Mouse (Mus musculus) 416B (cell line): Measurements from ENCODE around the gene Hspb6.
A peak's percentile ranks its signal among the peaks of the same experiment; 100 is the strongest.

Source experiments
- DNase-seq: peaks from one replicate; pipeline ENCODE4 v3.0.0; 2011; ENCODE audit warnings: low read depth

Gene Hspb6

GRCm38 (mm10) chr7:30553021-30553589 is 1.1 kb downstream of the Hspb6 start:
- peak; percentile 38 for DNase-seq

DNA sequence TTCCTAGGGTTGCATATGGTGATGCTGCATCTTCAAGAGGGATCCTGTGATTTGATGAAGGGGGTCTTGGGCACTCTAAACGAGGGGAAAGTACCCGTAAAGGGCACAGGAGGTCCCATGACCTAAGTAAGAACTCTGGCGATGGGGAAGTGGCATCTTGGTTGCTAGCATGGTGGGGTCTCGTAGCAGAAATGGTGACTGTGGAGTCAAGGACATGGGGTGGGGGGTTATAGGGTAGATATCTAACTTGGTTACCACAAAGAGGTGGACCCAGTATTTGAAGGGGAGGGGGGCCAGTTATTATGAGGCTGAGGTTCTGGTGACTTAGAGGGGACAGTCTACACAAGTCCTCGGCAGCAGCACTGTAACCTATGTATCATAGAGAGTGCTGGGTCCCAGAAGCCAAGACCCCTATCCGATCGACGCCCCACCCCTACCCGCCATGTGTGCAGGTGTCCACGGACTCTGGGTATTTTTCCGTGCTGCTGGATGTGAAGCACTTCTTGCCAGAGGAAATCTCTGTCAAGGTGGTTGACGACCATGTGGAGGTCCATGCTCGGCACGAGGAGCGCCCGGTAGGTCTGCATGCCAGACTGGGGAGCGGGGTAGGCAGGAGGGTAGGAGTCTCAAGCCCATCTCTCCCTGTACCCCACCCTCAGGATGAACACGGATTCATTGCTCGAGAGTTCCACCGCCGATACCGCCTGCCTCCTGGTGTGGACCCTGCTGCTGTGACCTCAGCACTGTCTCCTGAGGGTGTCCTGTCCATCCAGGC is 2.0 kb downstream of the Hspb6 start:
- DNase-seq: no peak

DNA sequence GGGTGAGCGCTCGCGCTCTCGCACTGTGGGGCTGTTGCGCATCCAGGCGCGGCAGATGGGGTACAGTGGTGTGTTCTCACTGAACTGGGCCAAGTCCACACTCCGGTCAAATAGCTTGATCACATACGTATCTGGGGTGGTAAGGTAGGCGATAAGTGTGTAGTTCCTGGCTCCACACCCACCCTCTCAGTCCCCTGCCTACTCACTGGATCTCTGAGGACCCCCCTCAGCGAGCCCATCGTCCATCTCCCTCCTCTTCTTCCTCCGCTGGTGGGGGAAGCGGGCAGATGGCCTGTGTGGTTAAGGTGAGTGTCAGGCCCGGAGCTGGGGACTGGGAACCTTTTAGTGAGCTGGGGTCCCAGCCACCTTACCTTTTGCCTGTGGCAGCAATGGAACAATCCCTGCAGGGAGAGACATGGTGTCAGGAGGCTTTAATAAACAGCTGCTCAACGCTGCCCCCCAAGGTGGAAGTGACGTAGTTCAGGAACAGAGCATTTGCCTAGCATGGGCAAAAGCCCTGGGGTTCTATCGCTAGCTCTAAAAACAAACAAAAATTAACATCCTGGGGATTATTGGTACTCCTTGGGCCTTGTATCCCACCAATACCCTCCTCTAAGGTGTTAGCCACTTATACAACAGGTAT is 5.0 kb downstream of the Hspb6 start:
- peak; percentile 46 for DNase-seq

GRCm38 (mm10) chr7:30557901-30558514 is 6.0 kb downstream of the Hspb6 start:
- DNase-seq: no peak

DNA sequence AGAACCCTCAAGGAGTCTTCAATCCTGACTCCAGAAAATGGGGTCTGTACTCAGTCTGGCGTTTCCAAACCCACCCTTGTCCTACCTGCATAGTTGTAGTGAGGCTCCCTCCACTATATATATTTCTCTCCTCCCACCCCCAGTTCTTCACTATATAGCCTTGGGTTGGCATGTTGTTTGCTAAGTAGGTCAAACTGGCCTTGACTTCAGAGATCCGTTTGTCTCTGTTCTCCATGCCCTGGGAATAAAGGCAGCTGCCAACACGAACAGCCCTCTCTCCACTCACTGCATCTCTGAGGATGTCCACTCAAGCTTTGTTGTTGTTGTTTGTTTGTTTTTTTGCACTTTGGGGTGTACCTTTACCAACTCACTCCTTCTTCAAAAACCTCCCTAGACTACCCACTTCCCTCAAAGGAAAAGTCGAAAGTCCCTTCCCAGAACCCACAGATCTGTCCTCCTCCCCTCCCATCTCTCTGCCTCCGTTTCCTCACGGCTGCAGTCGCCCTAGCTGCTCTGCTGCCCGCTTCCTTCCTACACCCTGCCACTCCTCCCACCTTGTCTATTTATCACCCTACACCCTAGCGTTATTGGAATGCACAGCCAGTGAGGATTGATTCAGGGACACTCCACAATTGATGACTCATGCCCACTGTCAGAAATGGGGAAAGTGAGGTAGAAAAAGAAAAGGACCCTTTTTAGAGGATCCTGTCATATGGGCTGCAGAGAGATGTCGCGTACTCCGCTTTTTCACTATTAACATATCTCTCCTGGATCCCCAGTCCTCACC is 6.9 kb downstream of the Hspb6 start:
- DNase-seq: no peak

- DNase-seq: peak; percentile 99
Measured at GRCm38 (mm10) chr7:30559443-30559954, 7.5 kb downstream of the Hspb6 start, which contains the start of gene Lin37. TSS of gene Lin37 (minus strand) at chr7:30559838.

- DNase-seq: no peak
Measured at GRCm38 (mm10) chr7:30560296-30560695, 8.3 kb downstream of the Hspb6 start.

GRCm38 (mm10) chr7:30562526-30563116 is 10.6 kb downstream of the Hspb6 start:
- DNase-seq: no peak

DNA sequence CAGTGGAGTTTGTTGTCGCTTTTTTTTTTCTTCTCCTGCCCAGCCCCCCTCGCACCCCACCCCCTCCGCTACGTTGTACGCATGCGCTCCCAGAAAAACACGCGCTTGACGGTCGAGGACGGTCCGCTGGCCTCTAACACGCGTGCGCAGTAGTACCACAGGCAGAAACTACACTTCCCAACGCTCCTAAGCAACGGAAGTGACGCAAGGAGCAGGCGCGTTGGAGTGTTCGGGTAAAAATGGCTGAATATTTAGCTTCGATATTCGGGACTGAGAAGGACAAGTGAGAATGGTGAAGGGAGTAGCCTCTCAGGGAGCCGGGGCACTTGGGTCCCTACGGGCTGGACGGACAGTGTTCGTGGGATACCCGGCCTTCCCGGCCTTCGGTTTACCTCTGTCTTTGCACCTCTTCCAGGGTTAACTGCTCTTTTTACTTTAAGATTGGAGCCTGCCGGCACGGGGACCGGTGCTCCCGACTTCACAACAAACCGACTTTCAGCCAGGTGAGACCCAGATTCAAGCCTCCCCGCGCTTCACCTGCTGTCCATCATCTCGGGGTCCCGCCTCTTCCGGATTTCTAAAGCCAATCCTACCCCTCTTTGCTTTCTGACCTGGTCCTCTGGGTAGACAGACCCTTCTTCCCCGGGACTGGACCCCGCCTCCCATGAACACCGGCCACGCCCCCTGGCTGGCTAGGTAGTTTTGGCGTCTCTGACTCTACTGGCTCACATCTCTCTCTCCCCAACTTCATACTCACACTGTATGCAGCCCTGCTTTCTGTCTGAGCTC is 11.3 kb downstream of the Hspb6 start, which contains the start of the genes U2af1l4, Gm49396 and Psenen:
Gene U2af1l4, plus strand, starts transcription at position 185 of the 789 bp plus-strand sequence.
Gene Gm49396, plus strand, starts transcription at position 228 of the 789 bp plus-strand sequence.
Gene Psenen, minus strand, starts transcription at position 511 of the 789 bp plus-strand sequence.
- peak; percentile 99 for DNase-seq

DNA sequence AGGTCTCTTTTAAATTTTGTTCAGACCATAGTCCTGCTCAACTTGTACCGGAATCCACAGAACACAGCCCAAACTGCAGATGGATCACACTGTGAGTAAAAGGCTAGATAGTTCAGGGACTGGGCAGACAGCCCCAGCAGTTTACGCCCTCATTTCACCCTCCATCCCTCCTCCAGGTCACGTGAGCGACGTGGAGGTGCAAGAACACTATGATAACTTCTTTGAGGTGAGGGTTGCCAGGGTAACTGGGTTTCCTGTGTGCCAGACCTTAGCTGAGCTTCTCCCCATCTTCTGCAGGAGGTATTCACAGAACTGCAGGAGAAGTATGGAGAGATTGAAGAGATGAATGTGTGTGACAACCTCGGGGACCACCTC is 11.9 kb downstream of the Hspb6 start:
- no peak for DNase-seq

DNA sequence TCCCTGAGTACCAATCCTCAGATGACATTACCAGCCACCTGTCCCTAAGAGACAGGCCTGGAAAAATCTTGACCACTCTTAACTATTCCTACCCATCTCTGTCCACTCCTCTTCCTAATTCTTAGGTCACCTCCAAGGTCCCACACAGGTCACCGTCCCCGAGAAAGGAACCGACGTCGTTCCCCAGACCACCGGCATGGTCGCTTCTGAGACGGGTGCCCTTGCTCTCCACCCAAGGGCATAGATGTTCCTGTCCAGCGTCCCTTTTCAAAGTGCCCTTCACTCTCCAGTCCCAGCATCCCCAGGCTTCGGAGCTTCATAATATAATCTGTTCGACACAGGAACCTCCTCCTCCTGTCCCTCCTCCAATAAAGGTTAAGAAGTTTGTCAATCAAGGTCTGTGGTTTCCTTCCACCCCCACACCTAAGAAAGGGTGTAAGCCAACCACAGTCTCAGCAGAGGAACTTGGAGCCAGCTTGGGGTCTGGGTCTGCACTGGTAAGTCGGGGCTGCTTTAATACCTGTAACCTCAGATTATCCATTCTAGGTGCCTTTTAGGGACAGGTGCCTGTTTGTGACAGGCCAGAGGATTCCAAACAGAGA is 13.1 kb downstream of the Hspb6 start, which contains the start of gene Igflr1:
Gene Igflr1, plus strand, starts transcription at position 458 of the 602 bp plus-strand sequence.
- DNase-seq: no peak

GRCm38 (mm10) chr7:30566033-30566432 is 14.1 kb downstream of the Hspb6 start:
- no peak for DNase-seq

- DNase-seq: no peak
Measured at GRCm38 (mm10) chr7:30567555-30567954, 15.6 kb downstream of the Hspb6 start.

DNA sequence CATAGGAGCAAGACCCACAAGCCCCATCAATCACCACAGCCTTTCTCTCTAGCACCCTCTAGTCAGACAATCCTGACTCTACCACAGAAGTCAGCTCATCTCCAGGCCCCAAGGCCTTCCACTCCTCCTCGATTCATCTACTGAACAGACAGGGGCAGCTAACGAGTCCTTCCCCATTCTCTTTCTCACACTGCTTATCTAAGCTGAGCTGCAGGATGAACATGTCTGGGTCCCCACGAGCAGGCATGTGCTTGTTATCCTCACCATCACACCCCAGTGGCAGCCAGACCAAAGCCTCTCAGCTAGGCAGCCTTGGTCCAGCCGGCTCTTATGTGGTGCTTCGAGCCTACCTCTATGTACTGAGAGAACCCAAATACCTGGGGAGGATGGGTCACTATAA is 20.4 kb downstream of the Hspb6 start:
- DNase-seq: no peak

DNA sequence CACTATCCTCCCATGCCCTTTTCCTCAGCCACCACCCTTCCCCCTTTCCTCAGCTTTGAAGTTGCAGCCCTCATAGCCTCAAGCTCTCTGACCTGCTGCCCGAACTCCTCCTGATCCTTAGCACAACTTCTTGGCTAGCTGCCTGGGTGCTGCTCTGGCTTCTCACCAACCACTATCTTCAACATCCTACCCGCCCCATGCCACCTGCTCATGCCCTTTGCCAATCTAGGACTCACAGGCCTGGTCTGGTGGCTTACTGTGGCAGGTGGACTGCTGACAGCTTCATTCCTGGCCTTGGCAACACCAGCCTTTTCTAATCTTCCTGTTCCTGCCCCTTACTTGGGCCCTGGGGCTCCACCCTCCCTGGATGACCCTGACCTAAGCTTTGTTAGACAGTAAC is 21.0 kb downstream of the Hspb6 start:
- no peak for DNase-seq

DNA sequence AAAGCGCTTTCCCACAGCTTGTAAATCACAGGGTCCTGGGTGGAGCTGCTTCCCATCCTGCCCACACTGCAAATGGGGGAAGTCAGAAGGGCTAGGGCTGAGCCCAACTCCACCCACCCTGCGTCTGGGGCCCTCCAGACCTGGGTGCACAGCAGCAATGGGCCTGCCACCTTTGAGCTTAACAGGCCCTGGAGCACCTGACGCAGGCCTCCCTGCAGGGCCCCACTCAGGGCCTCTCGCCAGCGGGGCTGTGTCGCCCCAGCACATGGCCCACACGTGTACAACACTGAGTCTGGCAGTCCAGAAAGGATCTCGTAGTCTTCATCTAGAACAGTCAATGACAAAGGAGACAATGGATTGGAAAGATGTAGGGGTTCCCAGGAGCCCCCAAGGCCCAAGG is 28.0 kb downstream of the Hspb6 start:
- no peak for DNase-seq

DNA sequence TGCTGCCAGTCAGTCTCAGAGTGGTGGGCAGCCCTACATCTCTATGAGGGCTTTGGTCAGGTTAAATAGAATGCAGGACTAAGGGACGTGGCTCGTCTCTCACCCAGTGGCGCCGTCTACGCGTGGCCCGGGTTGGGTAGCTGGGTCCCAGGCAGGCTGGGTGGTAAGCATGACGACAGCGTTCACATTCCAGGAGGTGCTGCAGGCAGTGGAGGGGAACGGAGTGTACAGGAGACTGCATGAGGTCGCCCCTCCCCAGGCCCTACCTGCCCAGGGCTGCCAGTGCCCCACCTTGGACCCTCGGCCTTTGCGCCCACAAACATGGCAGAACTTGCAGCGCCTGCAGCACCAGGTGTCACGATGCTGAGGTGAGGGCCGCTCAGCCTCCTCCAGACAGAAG is 29.6 kb downstream of the Hspb6 start:
- no peak for DNase-seq

DNA sequence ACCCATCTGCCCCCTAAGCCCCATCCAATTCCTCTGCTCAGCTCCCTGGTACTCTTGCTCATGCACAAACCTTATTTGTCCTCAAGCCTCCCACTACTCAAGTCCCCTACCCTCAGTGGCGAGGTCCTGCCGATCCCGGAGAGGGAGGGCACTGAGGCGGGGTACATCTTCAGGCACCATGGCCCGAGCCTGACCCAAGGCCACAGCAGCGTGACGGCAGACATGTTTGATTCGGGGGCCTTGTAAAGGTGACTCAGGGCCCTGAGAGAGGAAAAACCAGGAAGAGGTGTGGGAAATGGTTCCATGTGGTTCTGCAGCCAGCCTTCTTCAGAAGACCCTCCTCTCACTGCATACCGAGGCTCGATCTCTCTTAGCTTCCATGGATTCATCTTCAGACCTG is 32.4 kb downstream of the Hspb6 start:
- no peak for DNase-seq

DNA sequence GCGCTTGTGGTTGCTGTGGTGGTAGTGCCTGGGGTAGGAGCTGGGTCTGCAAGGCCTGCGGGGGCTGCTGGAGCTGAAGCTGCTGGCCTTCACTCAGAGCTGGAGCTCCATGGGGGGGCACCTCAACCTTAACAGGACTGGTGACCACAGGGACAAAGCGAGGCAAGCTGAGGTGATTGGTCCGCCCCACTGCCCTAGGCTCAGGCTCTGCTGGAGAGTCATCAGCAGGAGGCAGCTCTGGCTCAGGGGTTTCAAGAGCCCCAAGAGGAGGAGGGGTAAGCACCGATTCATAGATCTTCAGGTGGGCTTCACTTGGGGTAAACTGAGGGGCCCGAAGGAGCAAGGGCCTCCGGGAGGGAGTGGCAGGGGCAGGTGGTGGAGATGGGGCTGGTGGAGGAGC is 33.2 kb downstream of the Hspb6 start:
- DNase-seq: no peak
